Mouse (Mus musculus) forebrain, postnatal 0 days (tissue): ENCODE measurements at regions not wholly inside any gene's neighbourhood (a gene's known extent, or its start where the extent isn't known, plus 50 kb on each side); places are given as distances from the start of the nearest gene placed in this dataset.

Experiments
- ATAC-seq: fragments of 200-750 bp; cut with Nextera tagmentation; 2 replicates; pipeline ENCODE4 v1.8.0; 2017; ENCODE audit warnings: mild to moderate bottlenecking, moderate library complexity
- DNase-seq: peaks from one replicate; pipeline ENCODE4 v3.0.0-alpha.2; 2015
- H3K27ac ChIP-seq: fragments of 300-500 bp; sonication (generic); 2 replicates; pipeline ENCODE4 v1.5.1; 2014; ENCODE audit warnings: low read depth, mild to moderate bottlenecking, antibody characterized with exemption, low read length, moderate library complexity, mixed read lengths
- H3K27me3 ChIP-seq: fragments of 300-500 bp; sonication (generic); 2 replicates; pipeline ENCODE4 v1.6.1; 2014; ENCODE audit warnings: mild to moderate bottlenecking, low read length, mixed read lengths; ENCODE audit not compliant: insufficient read depth
- H3K36me3 ChIP-seq: fragments of 300-500 bp; sonication (generic); 2 replicates; pipeline ENCODE4 v1.6.1; 2014; ENCODE audit warnings: mild to moderate bottlenecking, moderate library complexity; ENCODE audit not compliant: insufficient read depth
- H3K4me1 ChIP-seq: fragments of 300-500 bp; sonication (generic); 2 replicates; pipeline ENCODE4 v1.6.1; 2014; ENCODE audit warnings: antibody characterized with exemption; ENCODE audit not compliant: insufficient read depth
- H3K4me2 ChIP-seq: fragments of 300-500 bp; sonication (generic); 2 replicates; pipeline ENCODE4 v1.6.1; 2014; ENCODE audit warnings: low read depth, mild to moderate bottlenecking, moderate library complexity
- H3K4me3 ChIP-seq: fragments of 300-500 bp; sonication (generic); 2 replicates; pipeline ENCODE4 v1.5.1; 2014; ENCODE audit warnings: low read depth, low read length, mixed read lengths
- H3K9ac ChIP-seq: fragments of 300-500 bp; sonication (generic); 2 replicates; pipeline ENCODE4 v1.6.1; 2014; ENCODE audit warnings: mild to moderate bottlenecking
- H3K9me3 ChIP-seq: fragments of 300-500 bp; sonication (generic); 2 replicates; pipeline ENCODE4 v1.6.1; 2016; ENCODE audit warnings: low read length
- CTCF ChIP-seq: sonication (generic); IDR thresholded peaks from 2 replicates; pipeline ENCODE4 v1.5.1; 2016; ENCODE audit warnings: antibody characterized with exemption, control low read depth, low read depth
- WGBS: fragments of 180-500 bp; shearing (Covaris S2); extraction: QIAGEN DNeasy Blood & Tissue Kit; methylation state at CpG from one replicate; pipeline ENCODE4 v1.1.7; 2014; 5-methylcytosine and 5-hydroxymethylcytosine counted together

DNA sequence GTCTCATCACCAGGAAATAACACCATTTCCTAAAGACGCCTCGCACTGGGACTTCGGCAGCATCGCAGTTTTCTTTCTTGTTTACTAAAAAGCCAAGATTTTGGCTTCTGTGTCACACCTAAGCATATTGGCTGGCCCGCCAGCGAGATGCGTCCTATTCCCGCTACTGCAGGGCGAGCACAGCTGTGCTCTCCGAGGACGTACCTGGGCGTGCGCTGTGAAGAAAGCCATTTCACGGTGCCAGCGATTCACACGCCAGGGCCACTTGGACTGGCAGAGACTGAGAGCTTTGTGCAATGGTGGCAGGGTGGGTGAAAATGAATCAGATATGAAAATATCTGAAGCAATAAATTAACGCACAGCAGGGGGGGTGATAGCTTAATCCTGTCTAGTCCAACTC lies 310.1 kb upstream of the Mgmt start:
- WGBS = 80% methylated on average over 17 of the region's 17 CpGs
- no peak overlapping the region for H3K27ac ChIP-seq
- no peaks in the 10 kb centered on the region for H3K4me1 ChIP-seq
- no peak overlapping the region for H3K4me2 ChIP-seq
- no peaks in the 10 kb centered on the region for H3K36me3 ChIP-seq
- TF ChIP-seq CTCF = no peak
- H3K9me3 ChIP-seq = no peaks in the 10 kb centered on the region
- ATAC-seq (no peak), DNase-seq (no peak)
- H3K9ac ChIP-seq = no peak overlapping the region
- H3K27me3 ChIP-seq = peaks cover 7% of the 10 kb centered on the region; the same call in 1 of the 2 replicates
- no peak overlapping the region for H3K4me3 ChIP-seq

DNA sequence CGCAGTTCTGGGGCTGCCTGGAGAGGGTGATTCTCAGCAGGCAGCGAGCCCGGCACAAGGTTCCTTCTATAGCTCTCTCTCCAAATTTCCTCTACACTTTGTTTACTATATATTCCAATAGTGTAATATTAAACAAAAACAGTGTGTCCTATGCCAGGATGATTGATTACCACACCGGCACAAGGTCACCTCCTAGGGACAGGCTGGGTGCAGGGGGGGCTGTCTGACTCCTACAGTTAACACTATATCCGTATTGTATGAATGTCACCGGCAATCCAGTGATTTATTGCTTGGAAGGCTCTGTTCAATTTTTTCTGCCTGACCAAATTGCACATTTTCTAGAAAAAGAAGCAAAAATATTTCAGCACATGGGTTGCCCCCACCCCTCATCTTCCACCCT lies 305.9 kb upstream of the Mgmt start:
- no peak overlapping the region for H3K4me2 ChIP-seq
- ATAC-seq = no peak
- H3K9ac ChIP-seq = no peak overlapping the region
- no peak for TF ChIP-seq CTCF
- H3K4me3 ChIP-seq = no peak overlapping the region
- no peak overlapping the region for H3K27ac ChIP-seq
- H3K9me3 ChIP-seq = no peaks in the 10 kb centered on the region
- peaks cover 4% of the 10 kb centered on the region; the same call in 1 of the 2 replicates for H3K27me3 ChIP-seq
- WGBS = 85% methylated on average over 6 of the region's 6 CpGs
- H3K4me1 ChIP-seq = no peaks in the 10 kb centered on the region
- DNase-seq = no peak
- H3K36me3 ChIP-seq = no peaks in the 10 kb centered on the region

- Histone ChIP-seq H3K9me3 (no peaks in the 10 kb centered on the region), H3K9ac (no peak overlapping the region), H3K4me2 (no peak overlapping the region), H3K4me1 (no peaks in the 10 kb centered on the region), H3K36me3 (no peaks in the 10 kb centered on the region), H3K4me3 (no peak overlapping the region), H3K27ac (no peak overlapping the region), H3K27me3 (no peaks in the 10 kb centered on the region; the same call in 1 of the 2 replicates)
- ATAC-seq (no peak), DNase-seq (no peak)
- no peak for TF ChIP-seq CTCF
These were observed 303.5 kb upstream of the Mgmt start for GRCm38 (mm10) chr7:136590947-136591346.

GRCm38 (mm10) chr7:136607278-136608120 lies 286.9 kb upstream of the Mgmt start:
- WGBS = 56% methylated on average over 7 of the region's 7 CpGs
- DNase-seq = no peak
- Histone ChIP-seq H3K27ac (no peak overlapping the region), H3K4me2 (no peak overlapping the region), H3K9ac (no peak overlapping the region), H3K4me3 (no peak overlapping the region), H3K9me3 (no peaks in the 10 kb centered on the region), H3K36me3 (no peaks in the 10 kb centered on the region), H3K27me3 (no peaks in the 10 kb centered on the region), H3K4me1 (no peaks in the 10 kb centered on the region)
- no peak for ATAC-seq
- TF ChIP-seq CTCF = no peak

DNA sequence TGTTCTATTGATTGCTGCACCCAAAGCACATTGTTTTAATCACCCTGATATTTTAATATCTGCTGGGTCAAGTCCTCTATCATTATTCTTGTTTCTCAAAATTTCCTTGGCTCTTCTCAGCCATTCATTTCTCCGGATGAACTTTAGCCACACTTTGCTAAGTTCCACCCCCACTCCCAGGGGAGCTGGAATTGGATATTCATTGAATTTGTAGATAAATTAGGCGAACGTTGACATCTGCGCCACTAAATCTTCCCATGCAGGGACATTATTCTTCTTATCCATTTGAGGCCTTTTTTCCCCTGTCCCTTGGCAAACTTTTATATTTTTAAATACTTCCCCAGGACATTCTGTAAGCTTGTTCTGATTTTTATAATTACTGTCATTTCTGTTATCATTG lies 280.9 kb upstream of the Mgmt start:
- H3K9me3 ChIP-seq = no peaks in the 10 kb centered on the region
- H3K27me3 ChIP-seq = no peaks in the 10 kb centered on the region
- no peak overlapping the region for H3K4me2 ChIP-seq
- TF ChIP-seq CTCF = no peak
- H3K9ac ChIP-seq = no peak overlapping the region
- no peaks in the 10 kb centered on the region for H3K36me3 ChIP-seq
- no peaks in the 10 kb centered on the region for H3K4me1 ChIP-seq
- DNase-seq = no peak
- H3K4me3 ChIP-seq = no peak overlapping the region
- no peak overlapping the region for H3K27ac ChIP-seq
- no peak for ATAC-seq
- WGBS = 63% methylated on average over 4 of the region's 4 CpGs

DNA sequence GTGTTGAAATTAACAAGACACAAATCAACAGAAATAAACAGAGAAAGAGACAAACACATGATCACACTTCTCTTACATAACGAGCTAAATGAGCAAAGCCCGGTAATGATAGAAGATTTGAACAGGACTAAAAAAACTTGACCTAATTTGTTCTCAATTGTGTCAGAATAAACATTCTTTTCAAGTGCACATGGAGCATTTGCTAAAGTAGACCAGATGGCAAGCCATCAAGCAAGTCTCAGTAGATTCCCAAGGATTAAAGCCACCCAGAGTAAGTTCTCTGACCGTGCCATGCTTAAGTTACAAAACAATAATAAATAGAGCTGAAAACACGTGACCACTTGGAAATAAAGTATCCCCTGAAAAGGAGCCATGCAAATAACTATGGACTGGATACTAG lies 269.9 kb upstream of the Mgmt start:
- Histone ChIP-seq H3K4me1 (no peaks in the 10 kb centered on the region), H3K9ac (no peak overlapping the region), H3K4me2 (no peak overlapping the region), H3K27me3 (no peaks in the 10 kb centered on the region), H3K27ac (no peak overlapping the region), H3K9me3 (no peaks in the 10 kb centered on the region), H3K4me3 (no peak overlapping the region), H3K36me3 (no peaks in the 10 kb centered on the region)
- no peak for TF ChIP-seq CTCF
- WGBS = 8% methylated on average over 4 of the region's 4 CpGs
- DNase-seq = no peak
- no peak for ATAC-seq

GRCm38 (mm10) chr7:136631089-136631488 lies 263.3 kb upstream of the Mgmt start:
- Histone ChIP-seq H3K4me2 (no peak overlapping the region), H3K4me3 (no peak overlapping the region), H3K9me3 (no peaks in the 10 kb centered on the region), H3K4me1 (no peaks in the 10 kb centered on the region), H3K36me3 (no peaks in the 10 kb centered on the region), H3K27me3 (peaks cover 6% of the 10 kb centered on the region; the same call in 1 of the 2 replicates), H3K27ac (no peak overlapping the region), H3K9ac (no peak overlapping the region)
- 29% methylated on average over 3 of the region's 3 CpGs for WGBS
- TF ChIP-seq CTCF = no peak
- ATAC-seq = no peak
- DNase-seq = no peak
